Mouse (Mus musculus): ENCODE results near the gene Olfr1461. TPM values are rescaled to one million over a fixed set of nuclear protein-coding genes. Genes with fewer than 3 reads are reported as not detected.

The Olfr1461 gene
- polyA plus RNA-seq (2012; rRNA removed) = not detected in 2 replicates

DNA sequence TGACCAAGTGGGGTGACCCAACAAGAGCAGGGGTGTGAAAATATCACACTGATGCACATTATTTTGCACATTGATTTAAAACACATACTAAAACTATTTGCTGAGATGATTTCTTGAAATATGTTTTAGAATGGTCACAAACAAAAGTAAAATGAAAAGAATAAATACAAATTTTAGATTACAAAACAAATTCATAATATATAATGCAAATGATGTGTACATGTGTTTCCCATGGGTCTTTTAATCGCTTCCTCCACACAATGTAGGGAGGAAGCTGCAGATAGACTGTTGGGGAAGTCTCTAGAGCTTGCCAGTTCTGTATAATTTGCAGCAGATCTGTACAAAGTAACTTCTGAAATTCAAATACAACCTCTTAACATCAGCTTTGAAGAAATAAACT lies at the start of gene Olfr1461:
TSS of gene Olfr1461 (plus strand) at position 301 of the 400 bp plus-strand sequence.

GRCm38 (mm10) chr19:13149449-13149848 lies 13.4 kb upstream of the Olfr1461 start, which contains the start of gene Olfr1459:
Gene Olfr1459 (minus strand): TSS chr19:13149549.

DNA sequence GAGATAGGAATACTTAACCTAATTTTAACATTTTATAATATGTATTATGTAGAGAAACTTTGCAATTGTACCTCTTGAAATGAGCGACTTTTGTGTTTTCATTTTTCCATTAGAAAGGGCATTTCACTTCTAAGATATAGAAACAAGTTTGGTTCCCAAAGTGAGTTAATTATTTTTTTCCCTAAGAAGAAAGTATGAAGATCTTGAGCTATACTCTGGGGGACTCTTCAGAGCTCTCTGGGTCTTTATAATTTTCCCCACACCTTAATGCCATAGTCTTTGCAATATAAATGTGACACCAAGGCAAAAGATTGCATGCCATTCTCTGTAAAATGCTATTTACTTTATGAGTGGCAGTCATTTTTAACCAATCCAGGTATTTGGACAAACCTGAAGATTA lies 22.6 kb downstream of the Olfr1461 start, which contains the start of gene Olfr1462:
TSS of gene Olfr1462 (plus strand) at position 301 of the 400 bp plus-strand sequence.

Other genes with a start within 250 kb of the Olfr1461 start
- gene Olfr1448, start 238.6 kb upstream of the Olfr1461 start, polyA plus RNA-seq (2012; rRNA removed) = not detected in 2 replicates
- gene Olfr1449, start 232.2 kb upstream of the Olfr1461 start, polyA plus RNA-seq (2012; rRNA removed) = not detected in 2 replicates
- gene Olfr1450, start 212.7 kb upstream of the Olfr1461 start, polyA plus RNA-seq (2012; rRNA removed) = not detected in 2 replicates
- not detected in 2 replicates for gene Olfr1451, start 168.0 kb upstream of the Olfr1461 start, polyA plus RNA-seq (2012; rRNA removed)
- not detected in 2 replicates for gene Olfr1453, start 134.7 kb upstream of the Olfr1461 start, polyA plus RNA-seq (2012; rRNA removed)
- gene Olfr1454, start 102.4 kb upstream of the Olfr1461 start, polyA plus RNA-seq (2012; rRNA removed) = not detected in 2 replicates
- not detected in 2 replicates for gene Olfr1457, start 65.1 kb upstream of the Olfr1461 start, polyA plus RNA-seq (2012; rRNA removed)
- not detected in 2 replicates for gene Olfr1458, start 56.2 kb upstream of the Olfr1461 start, polyA plus RNA-seq (2012; rRNA removed)
- gene Olfr1459, start 13.5 kb upstream of the Olfr1461 start, polyA plus RNA-seq (2012; rRNA removed) = 0.01 TPM in 1 of 2 replicates, not detected in the other
- not detected in 2 replicates for gene Olfr1462, start 22.7 kb downstream of the Olfr1461 start, polyA plus RNA-seq (2012; rRNA removed)
- not detected in 2 replicates for gene Olfr1463, start 68.3 kb downstream of the Olfr1461 start, polyA plus RNA-seq (2012; rRNA removed)
- not detected in 2 replicates for gene Olfr1465, start 152.5 kb downstream of the Olfr1461 start, polyA plus RNA-seq (2012; rRNA removed)
- gene Olfr1466, start 175.9 kb downstream of the Olfr1461 start, polyA plus RNA-seq (2012; rRNA removed) = not detected in 2 replicates
- gene Olfr1467, start 199.2 kb downstream of the Olfr1461 start, polyA plus RNA-seq (2012; rRNA removed) = not detected in 2 replicates
- gene Olfr1469, start 244.8 kb downstream of the Olfr1461 start, polyA plus RNA-seq (2012; rRNA removed) = not detected in 2 replicates